Mouse (Mus musculus) heart, postnatal 0 days (tissue): ENCODE data around the gene Brap.

Experiments
- CTCF ChIP-seq: IDR thresholded peaks from 2 replicates; pipeline ENCODE4 v1.5.1; 2016; ENCODE audit warnings: antibody characterized with exemption, control low read depth, low read depth
- EP300 ChIP-seq: IDR thresholded peaks from 2 replicates; pipeline ENCODE4 v1.6.1; 2016; ENCODE audit warnings: antibody characterized with exemption, low read depth

DNA sequence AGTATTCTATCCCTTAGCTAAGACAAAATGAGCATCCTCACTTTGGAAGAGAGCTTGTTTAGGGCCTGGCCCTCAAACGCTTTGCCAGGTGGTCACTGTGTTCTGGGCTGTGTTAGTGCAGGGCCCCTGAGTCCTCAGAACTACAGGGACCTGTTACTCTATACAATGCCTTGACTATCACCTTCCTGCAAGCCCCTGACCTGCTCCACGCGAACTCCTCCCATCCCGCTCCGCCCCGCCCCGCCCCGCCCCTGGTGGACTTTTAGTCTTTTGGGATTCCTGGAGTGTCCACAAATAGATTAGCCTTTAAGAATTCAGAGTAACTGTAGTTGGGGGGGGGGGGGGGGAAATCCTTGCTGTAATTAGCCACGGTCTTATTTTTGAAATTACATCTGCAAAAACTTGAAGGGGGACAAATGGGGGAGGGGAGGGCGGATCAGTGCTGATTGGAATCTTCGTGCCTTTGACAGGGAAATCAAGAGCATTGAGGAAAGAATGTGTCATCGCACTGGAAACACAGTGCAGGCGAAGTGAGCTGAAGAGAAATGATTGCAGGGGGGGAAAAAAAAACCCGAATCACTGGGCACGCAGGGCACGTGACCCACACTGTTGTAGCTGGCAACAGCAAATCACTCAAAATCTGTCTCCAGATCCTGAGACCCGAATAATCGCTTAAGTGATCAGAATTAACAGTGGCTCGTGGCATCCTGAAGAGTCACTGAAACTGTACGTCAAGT lies 44.3 kb downstream of the Brap start:
- no peak for TF ChIP-seq CTCF
- no peak for TF ChIP-seq EP300
